Mouse (Mus musculus) kidney, adult 11 months (tissue): Measurements from ENCODE around the gene Krt24.
"Not testable (repeated sequence)": the region's sequence is repeated elsewhere in the genome, so short reads cannot be mapped to it uniquely, and the experiment has no call there.

ENCODE experiments used
- DNase-seq: peaks from one replicate; pipeline ENCODE4 v3.0.0; 2022

Krt24 gene

GRCm38 (mm10) chr11:99250666-99251065 is 34.4 kb downstream of the Krt24 start:
- DNase-seq, result no peak

GRCm38 (mm10) chr11:99250241-99250640 is 34.8 kb downstream of the Krt24 start:
- DNase-seq, result no peak

GRCm38 (mm10) chr11:99249115-99249514 is 35.9 kb downstream of the Krt24 start:
- DNase-seq, result no peak

- DNase-seq, result no peak
Observed at GRCm38 (mm10) chr11:99247916-99248315, 37.1 kb downstream of the Krt24 start.

- DNase-seq, result not testable (repeated sequence)
Observed at GRCm38 (mm10) chr11:99244519-99244918, 40.5 kb downstream of the Krt24 start.

GRCm38 (mm10) chr11:99243820-99244374 is 41.2 kb downstream of the Krt24 start, which contains the start of gene Krt222:
Krt222 (minus strand) TSS chr11:99244085.
- DNase-seq, result no peak

GRCm38 (mm10) chr11:99243200-99243819 is 41.8 kb downstream of the Krt24 start:
- DNase-seq, result no peak

GRCm38 (mm10) chr11:99242056-99242455 is 43.0 kb downstream of the Krt24 start:
- no peak for DNase-seq

GRCm38 (mm10) chr11:99238468-99238867 is 46.6 kb downstream of the Krt24 start:
- DNase-seq, result no peak

- no peak for DNase-seq
Observed at GRCm38 (mm10) chr11:99231049-99231816, 53.8 kb downstream of the Krt24 start.

GRCm38 (mm10) chr11:99230261-99231048 is 54.6 kb downstream of the Krt24 start, which contains the start of gene Smarce1:
Smarce1 (minus strand) TSS chr11:99231017.
- peak; percentile 62 for DNase-seq
